Mouse (Mus musculus): ENCODE measurements around the gene Olfr548-ps1.

- TF ChIP-seq CTCF (IDR thresholded peaks at IDR 0.05; ENCODE audit: low read depth, low read length) (no peak), POLR2A (IDR thresholded peaks at IDR 0.05; ENCODE audit: insufficient read depth, low read length) (no peak), EP300 (IDR thresholded peaks at IDR 0.05; ENCODE audit: insufficient read depth, low read depth, low read length) (no peak)
Measured at GRCm38 (mm10) chr7:102591786-102592185, 51.1 kb downstream of the Olfr548-ps1 start, which contains the start of gene Olfr551.
